Mouse (Mus musculus): Measurements from ENCODE around the gene Rbfox3. TPM values are rescaled to one million over a fixed set of nuclear protein-coding genes. Genes with fewer than 3 reads are reported as not detected.

The Rbfox3 gene
- polyA plus RNA-seq, 1 experiment from 2014 or later: 1.5 TPM

DNA sequence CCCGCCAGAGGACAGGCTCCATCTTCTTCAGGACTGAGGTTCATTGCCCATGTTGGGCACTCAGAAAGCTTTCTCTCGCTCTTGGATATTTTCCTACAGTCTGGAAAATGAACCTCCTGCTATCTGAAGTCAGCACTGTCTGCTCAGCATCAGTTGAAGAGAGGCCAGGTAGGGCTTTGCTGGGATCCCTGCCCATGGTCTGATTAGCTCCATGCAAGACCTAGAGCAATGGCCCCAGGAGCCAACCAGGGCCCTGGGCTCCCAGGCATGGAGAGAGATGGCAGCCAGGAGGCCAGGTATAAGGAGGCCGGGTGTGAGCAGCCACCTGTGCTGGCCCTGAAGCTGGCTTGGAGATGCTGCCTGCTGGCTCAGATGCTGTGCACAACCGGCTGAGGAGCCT, 198.6 kb downstream of the Rbfox3 start:
- Histone ChIP-seq H3K4me1 (no peaks in the 10 kb centered on the region), H3K9ac (no peak overlapping the region), H3K36me3 (no peaks in the 10 kb centered on the region), H3K9me3 (no peaks in the 10 kb centered on the region), H3K27me3 (no peaks in the 10 kb centered on the region), H3K4me3 (no peak overlapping the region), H3K4me2 (no peak overlapping the region), H3K27ac (no peak overlapping the region)
- 73% methylated on average over 4 of the region's 4 CpGs for WGBS
- ATAC-seq (ENCODE audit: insufficient number of reproducible peaks, insufficient read depth, low FRiP score, low TSS enrichment, low read depth): no peak

DNA sequence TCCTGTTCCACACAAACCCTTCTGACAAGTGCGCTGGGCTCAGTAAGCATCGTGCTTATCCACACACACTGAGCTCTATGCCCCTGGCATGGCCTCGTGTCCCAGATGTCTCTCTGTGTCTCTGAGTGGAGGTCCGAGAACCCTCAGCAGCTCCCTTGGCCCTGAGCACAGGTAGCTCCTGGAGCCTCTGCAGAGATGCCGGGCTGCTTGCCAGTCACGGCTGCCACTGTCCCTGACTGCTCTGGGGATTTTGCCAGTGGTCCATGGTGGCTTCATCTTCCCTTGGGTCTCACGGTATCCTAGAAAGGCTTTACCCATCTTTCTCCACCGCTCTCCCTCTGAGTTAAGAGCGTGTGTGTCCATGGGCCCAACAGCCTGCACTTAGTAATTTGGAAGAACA, 199.3 kb downstream of the Rbfox3 start:
- WGBS: 87% methylated on average over 9 of the region's 9 CpGs

DNA sequence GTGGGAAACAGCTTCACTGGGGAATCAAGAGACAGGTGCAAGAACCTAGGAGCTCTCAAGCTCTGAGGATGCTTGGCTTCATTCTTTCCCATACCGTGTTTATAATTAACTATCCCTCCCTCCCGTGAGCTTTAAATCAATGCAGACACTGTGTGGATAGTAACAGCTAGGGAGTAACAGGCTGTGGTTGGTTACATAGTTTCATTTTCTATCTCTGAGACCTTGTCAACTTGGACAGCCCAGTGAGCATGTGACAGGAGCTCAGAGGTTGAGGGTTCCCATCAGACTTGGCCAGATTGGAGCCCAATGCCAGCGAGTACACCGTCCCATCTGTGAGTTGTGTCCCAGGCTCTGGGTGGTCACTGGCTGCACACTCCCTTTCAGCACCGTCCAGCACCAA, 201.4 kb downstream of the Rbfox3 start:
- Histone ChIP-seq H3K4me2 (no peak overlapping the region), H3K27ac (no peak overlapping the region), H3K36me3 (no peaks in the 10 kb centered on the region), H3K4me1 (no peaks in the 10 kb centered on the region), H3K9me3 (no peaks in the 10 kb centered on the region), H3K4me3 (no peak overlapping the region), H3K9ac (no peak overlapping the region), H3K27me3 (no peaks in the 10 kb centered on the region)
- WGBS: 80% methylated on average over 5 of the region's 5 CpGs
- ATAC-seq (ENCODE audit: insufficient number of reproducible peaks, insufficient read depth, low FRiP score, low TSS enrichment, low read depth): no peak

More for the DNA sequence above, 199.3 kb downstream of the Rbfox3 start:
- no peaks in the 10 kb centered on the region for H3K9me3 ChIP-seq
- no peak overlapping the region for H3K4me2 ChIP-seq
- no peak overlapping the region for H3K4me3 ChIP-seq
- no peak overlapping the region for H3K27ac ChIP-seq
- H3K9ac ChIP-seq: no peak overlapping the region
- H3K4me1 ChIP-seq: no peaks in the 10 kb centered on the region
- H3K36me3 ChIP-seq: no peaks in the 10 kb centered on the region
- ATAC-seq (ENCODE audit: insufficient number of reproducible peaks, insufficient read depth, low FRiP score, low TSS enrichment, low read depth): no peak
- H3K27me3 ChIP-seq: no peaks in the 10 kb centered on the region

- WGBS: 52% methylated on average over 16 of the region's 16 CpGs
- no peaks in the 10 kb centered on the region for H3K9me3 ChIP-seq
- H3K4me3 ChIP-seq: no peak overlapping the region
- no peak for ATAC-seq (ENCODE audit: insufficient number of reproducible peaks, insufficient read depth, low FRiP score, low TSS enrichment, low read depth)
- no peak overlapping the region for H3K4me2 ChIP-seq
- peaks cover 6% of the 10 kb centered on the region; the same call in 1 of the 2 replicates for H3K27me3 ChIP-seq
- no peak overlapping the region for H3K27ac ChIP-seq
- H3K36me3 ChIP-seq: no peaks in the 10 kb centered on the region
- no peak overlapping the region for H3K9ac ChIP-seq
- H3K4me1 ChIP-seq: peaks cover 16% of the 10 kb centered on the region
Measured at GRCm38 (mm10) chr11:118696226-118696930, 215.0 kb downstream of the Rbfox3 start.

GRCm38 (mm10) chr11:118693276-118693675, 218.1 kb downstream of the Rbfox3 start:
- no peak overlapping the region for H3K9ac ChIP-seq
- no peaks in the 10 kb centered on the region for H3K9me3 ChIP-seq
- no peak overlapping the region for H3K27ac ChIP-seq
- no peak overlapping the region for H3K4me3 ChIP-seq
- H3K4me1 ChIP-seq: peaks cover 16% of the 10 kb centered on the region
- WGBS: 88% methylated on average over 7 of the region's 7 CpGs
- no peaks in the 10 kb centered on the region for H3K36me3 ChIP-seq
- peaks cover 6% of the 10 kb centered on the region; the same call in 1 of the 2 replicates for H3K27me3 ChIP-seq
- H3K4me2 ChIP-seq: no peak overlapping the region
- no peak for ATAC-seq (ENCODE audit: insufficient number of reproducible peaks, insufficient read depth, low FRiP score, low TSS enrichment, low read depth)

DNA sequence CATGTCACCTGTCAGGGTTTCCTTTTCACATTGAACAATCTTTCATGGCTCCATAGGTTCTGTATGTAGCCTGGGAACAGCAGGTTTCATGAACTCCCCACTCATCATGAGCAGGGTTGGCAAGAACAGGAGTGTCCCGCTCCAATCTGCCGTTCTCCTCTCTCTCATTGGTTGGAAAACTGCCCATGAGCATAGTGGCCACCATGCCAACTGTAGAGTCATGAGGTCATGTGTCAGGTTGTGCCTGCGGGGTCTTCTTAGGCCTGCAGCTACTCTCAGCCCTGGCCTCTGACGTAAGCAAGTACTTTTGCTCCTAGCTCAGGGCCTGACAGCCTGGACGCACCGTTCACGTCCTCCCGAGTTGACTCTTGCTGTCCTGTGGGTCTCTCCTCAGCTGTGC, 221.1 kb downstream of the Rbfox3 start:
- Histone ChIP-seq H3K27me3 (no peaks in the 10 kb centered on the region), H3K9ac (no peak overlapping the region), H3K4me3 (no peak overlapping the region), H3K27ac (no peak overlapping the region), H3K4me2 (no peak overlapping the region), H3K9me3 (no peaks in the 10 kb centered on the region), H3K36me3 (no peaks in the 10 kb centered on the region), H3K4me1 (no peaks in the 10 kb centered on the region)
- 85% methylated on average over 8 of the region's 8 CpGs for WGBS
- no peak for ATAC-seq (ENCODE audit: insufficient number of reproducible peaks, insufficient read depth, low FRiP score, low TSS enrichment, low read depth)

- WGBS: 10% methylated on average over 16 of the region's 16 CpGs
- Histone ChIP-seq H3K4me3 (no peak overlapping the region), H3K27me3 (peaks cover 22% of the 10 kb centered on the region)
Measured at GRCm38 (mm10) chr11:118685397-118685796, 226.0 kb downstream of the Rbfox3 start.

DNA sequence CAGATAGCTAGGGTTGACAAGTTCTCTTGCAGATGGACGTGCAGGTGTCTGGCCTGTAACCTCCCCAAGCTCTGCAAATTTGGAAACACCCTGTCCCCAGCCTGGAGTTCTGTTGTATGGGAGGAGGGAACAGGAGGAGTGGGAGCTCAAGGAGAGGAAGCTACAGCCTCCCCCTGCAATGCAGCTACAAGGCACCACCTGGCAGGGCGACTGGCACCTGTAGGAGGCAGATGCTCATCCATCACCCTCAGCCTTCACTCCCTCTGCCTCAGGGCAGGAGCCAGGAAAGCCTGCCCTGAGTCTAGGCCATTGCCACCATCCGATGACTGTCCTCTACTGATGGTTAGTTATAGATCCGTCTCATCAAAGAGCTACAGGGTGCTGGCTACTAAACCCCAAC, 226.7 kb downstream of the Rbfox3 start:
- no peak overlapping the region for H3K9ac ChIP-seq
- 73% methylated on average over 4 of the region's 4 CpGs for WGBS
- H3K27me3 ChIP-seq: peaks cover 27% of the 10 kb centered on the region
- H3K4me1 ChIP-seq: no peaks in the 10 kb centered on the region
- no peak overlapping the region for H3K27ac ChIP-seq
- H3K4me3 ChIP-seq: no peak overlapping the region
- no peaks in the 10 kb centered on the region for H3K9me3 ChIP-seq
- no peaks in the 10 kb centered on the region for H3K36me3 ChIP-seq
- no peak for ATAC-seq (ENCODE audit: insufficient number of reproducible peaks, insufficient read depth, low FRiP score, low TSS enrichment, low read depth)
- H3K4me2 ChIP-seq: no peak overlapping the region

More at GRCm38 (mm10) chr11:118685397-118685796, 226.0 kb downstream of the Rbfox3 start:
- no peak overlapping the region for H3K27ac ChIP-seq
- no peaks in the 10 kb centered on the region for H3K9me3 ChIP-seq
- no peak overlapping the region for H3K9ac ChIP-seq
- no peaks in the 10 kb centered on the region for H3K4me1 ChIP-seq
- H3K4me2 ChIP-seq: no peak overlapping the region
- ATAC-seq (ENCODE audit: insufficient number of reproducible peaks, insufficient read depth, low FRiP score, low TSS enrichment, low read depth): no peak
- H3K36me3 ChIP-seq: no peaks in the 10 kb centered on the region

- Histone ChIP-seq H3K27me3 (peaks cover 53% of the 10 kb centered on the region), H3K9ac (no peak overlapping the region), H3K4me2 (no peak overlapping the region), H3K9me3 (no peaks in the 10 kb centered on the region), H3K27ac (no peak overlapping the region), H3K36me3 (no peaks in the 10 kb centered on the region), H3K4me3 (no peak overlapping the region), H3K4me1 (no peaks in the 10 kb centered on the region)
- WGBS: 79% methylated on average over 10 of the region's 10 CpGs
- ATAC-seq (ENCODE audit: insufficient number of reproducible peaks, insufficient read depth, low FRiP score, low TSS enrichment, low read depth): no peak
Measured at GRCm38 (mm10) chr11:118680699-118681098, 230.7 kb downstream of the Rbfox3 start.

DNA sequence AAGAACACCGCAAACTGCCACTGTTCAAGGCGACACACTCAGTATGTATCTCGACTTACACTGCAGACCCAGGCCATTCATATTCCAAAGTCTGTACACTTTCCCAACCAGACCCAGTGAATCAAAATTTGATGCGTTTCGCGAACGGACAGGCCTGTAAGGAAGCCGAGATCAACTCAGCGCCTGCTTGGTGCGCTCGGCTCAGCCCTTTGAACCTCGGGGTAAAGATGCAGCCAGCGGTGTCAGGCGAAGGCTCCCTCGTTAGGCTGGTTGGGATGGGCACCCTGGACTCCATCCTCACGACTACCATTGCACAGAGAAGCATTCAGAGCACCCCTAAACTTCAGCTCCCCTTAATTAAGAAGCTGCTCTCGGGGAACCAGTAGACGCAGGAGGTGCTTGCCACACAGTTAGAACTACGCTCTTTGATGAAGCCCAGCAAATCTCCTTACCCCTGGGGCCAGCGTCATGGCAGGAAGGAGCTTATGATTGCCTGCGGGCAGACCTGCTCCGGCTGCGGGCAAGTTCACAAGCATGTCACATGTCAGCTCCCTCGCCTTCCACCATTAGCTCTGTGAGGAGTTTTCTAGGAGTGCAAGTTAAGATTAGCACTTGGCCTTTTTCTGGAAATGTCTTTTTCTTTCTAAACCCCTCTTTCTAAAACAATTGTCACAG, 231.5 kb downstream of the Rbfox3 start:
- Histone ChIP-seq H3K4me3 (no peak overlapping the region), H3K9ac (no peak overlapping the region), H3K9me3 (no peaks in the 10 kb centered on the region), H3K4me1 (no peaks in the 10 kb centered on the region), H3K4me2 (no peak overlapping the region), H3K27ac (no peak overlapping the region), H3K27me3 (peaks cover 49% of the 10 kb centered on the region), H3K36me3 (no peaks in the 10 kb centered on the region)
- 71% methylated on average over 24 of the region's 24 CpGs for WGBS
- no peak for ATAC-seq (ENCODE audit: insufficient number of reproducible peaks, insufficient read depth, low FRiP score, low TSS enrichment, low read depth)

DNA sequence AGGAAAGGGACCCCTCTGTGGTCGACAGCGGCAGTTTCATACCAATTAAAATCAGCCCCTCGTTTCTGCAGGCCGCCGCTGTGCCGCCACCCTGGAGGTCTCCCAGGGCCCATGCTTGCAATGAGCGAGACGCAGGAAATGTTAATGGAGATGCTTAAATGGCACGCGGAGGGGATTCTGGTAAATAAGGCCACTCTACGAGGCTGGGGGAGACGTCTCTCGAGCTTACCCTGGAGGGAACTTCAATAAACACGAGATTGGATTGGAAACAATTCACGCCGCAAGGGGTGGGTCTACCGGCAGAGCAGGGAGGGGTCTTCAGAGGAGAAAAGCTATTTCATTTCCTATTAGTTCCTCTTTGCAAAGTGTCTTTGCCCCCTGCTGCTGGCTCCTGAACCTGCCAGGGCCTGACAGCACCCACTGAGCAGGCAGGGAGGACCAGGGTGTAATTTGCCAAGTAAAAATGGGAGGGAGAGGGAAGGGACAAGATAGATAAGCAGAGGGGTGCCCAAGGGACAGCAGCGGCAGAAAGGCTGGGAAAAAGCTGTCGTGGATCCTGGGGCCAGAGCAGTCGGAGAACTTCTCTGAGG, 232.8 kb downstream of the Rbfox3 start:
- ATAC-seq (ENCODE audit: insufficient number of reproducible peaks, insufficient read depth, low FRiP score, low TSS enrichment, low read depth): no peak
- Histone ChIP-seq H3K9ac (no peak overlapping the region), H3K27ac (no peak overlapping the region), H3K4me1 (no peaks in the 10 kb centered on the region), H3K4me3 (no peak overlapping the region), H3K27me3 (peaks cover 43% of the 10 kb centered on the region), H3K4me2 (no peak overlapping the region), H3K36me3 (no peaks in the 10 kb centered on the region), H3K9me3 (no peaks in the 10 kb centered on the region)
- WGBS: 29% methylated on average over 20 of the region's 20 CpGs

DNA sequence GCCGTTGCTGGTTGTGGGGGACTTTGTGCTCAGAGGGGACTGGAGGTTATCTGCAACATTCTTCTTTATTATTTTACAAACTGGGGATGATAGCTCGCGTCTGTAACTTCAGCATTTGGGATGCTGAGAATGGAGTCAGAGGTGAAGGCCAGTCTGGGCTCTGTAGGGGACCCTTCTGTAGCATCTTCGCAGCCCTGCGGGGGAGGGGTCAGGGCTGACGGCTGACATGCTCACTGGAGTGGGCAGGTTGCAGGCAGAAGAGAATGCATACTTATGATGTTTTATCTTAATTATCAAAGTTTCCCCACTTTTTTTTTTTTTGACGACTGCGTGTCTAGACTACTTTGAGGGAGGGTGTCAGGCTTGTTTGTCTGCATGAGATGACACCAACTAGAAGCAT, 234.1 kb downstream of the Rbfox3 start:
- Histone ChIP-seq H3K27me3 (peaks cover 43% of the 10 kb centered on the region), H3K27ac (no peak overlapping the region), H3K9me3 (no peaks in the 10 kb centered on the region), H3K4me3 (no peak overlapping the region), H3K9ac (no peak overlapping the region), H3K4me1 (no peaks in the 10 kb centered on the region), H3K36me3 (no peaks in the 10 kb centered on the region), H3K4me2 (no peak overlapping the region)
- ATAC-seq (ENCODE audit: insufficient number of reproducible peaks, insufficient read depth, low FRiP score, low TSS enrichment, low read depth): no peak
- 59% methylated on average over 8 of the region's 8 CpGs for WGBS
